Mouse (Mus musculus): ENCODE data around the gene Akap11. TPM values are rescaled to one million over a fixed set of nuclear protein-coding genes. Genes with fewer than 3 reads are reported as not detected.
"Not testable (repeated sequence)": the region's sequence is repeated elsewhere in the genome, so short reads cannot be mapped to it uniquely, and the experiment has no call there.

Gene Akap11
- polyA plus RNA-seq, 1 experiment from 2014 or later = 19.0 TPM

- no peaks in the 10 kb centered on the region for H3K4me1 ChIP-seq (ENCODE audit: control insufficient read depth, insufficient read depth, low read length)
- H3K36me3 ChIP-seq (ENCODE audit: control insufficient read depth, insufficient read depth, low read length) = no peaks in the 10 kb centered on the region
- H3K9me3 ChIP-seq (ENCODE audit: control insufficient read depth, low read depth, low read length) = no peaks in the 10 kb centered on the region
- H3K27me3 ChIP-seq (ENCODE audit: control insufficient read depth, insufficient read depth, low read length) = no peaks in the 10 kb centered on the region
- H3K9ac ChIP-seq (replicated peaks; ENCODE audit: low read depth, low read length) = no peak overlapping the region
- no peak overlapping the region for H3K4me3 ChIP-seq (ENCODE audit: low read depth, low read length)
- no peak overlapping the region for H3K27ac ChIP-seq (ENCODE audit: low read length)
- no peak overlapping the region for H3K4me2 ChIP-seq (replicated peaks; ENCODE audit: low read depth, low read length)
- 76% methylated on average over 4 of the region's 4 CpGs for WGBS
- no peak for ATAC-seq (ENCODE audit: insufficient number of reproducible peaks, insufficient read depth, low FRiP score, low read depth)
These were observed 25.5 kb upstream of the Akap11 start for GRCm38 (mm10) chr14:78562121-78562520.

DNA sequence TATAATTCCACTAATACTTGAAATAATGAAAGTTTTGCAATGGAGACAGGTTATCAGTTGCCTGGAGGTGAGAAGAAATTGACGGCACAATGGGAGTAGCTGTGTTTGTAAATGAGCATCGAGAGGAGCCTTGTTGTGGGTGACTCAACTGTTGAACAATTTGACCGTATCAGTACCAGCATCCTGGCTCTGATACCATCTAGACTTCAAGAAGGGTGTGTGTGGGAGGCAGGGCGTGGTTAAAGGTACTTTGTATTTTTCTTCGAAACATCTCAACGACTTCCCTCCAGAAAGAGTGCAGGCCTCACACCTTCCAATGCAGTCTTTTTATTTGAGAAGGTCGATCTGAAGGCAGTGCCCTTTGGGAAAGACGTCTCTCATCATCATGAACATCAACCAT is 22.4 kb upstream of the Akap11 start:
- Histone ChIP-seq H3K9ac (replicated peaks; ENCODE audit: low read depth, low read length) (no peak overlapping the region), H3K27ac (ENCODE audit: low read length) (no peak overlapping the region), H3K4me2 (replicated peaks; ENCODE audit: low read depth, low read length) (no peak overlapping the region), H3K36me3 (ENCODE audit: control insufficient read depth, insufficient read depth, low read length) (no peaks in the 10 kb centered on the region), H3K27me3 (ENCODE audit: control insufficient read depth, insufficient read depth, low read length) (no peaks in the 10 kb centered on the region), H3K4me1 (ENCODE audit: control insufficient read depth, insufficient read depth, low read length) (no peaks in the 10 kb centered on the region), H3K4me3 (ENCODE audit: low read depth, low read length) (no peak overlapping the region), H3K9me3 (ENCODE audit: control insufficient read depth, low read depth, low read length) (no peaks in the 10 kb centered on the region)
- no peak for ATAC-seq (ENCODE audit: insufficient number of reproducible peaks, insufficient read depth, low FRiP score, low read depth)
- 85% methylated on average over 8 of the region's 8 CpGs for WGBS

DNA sequence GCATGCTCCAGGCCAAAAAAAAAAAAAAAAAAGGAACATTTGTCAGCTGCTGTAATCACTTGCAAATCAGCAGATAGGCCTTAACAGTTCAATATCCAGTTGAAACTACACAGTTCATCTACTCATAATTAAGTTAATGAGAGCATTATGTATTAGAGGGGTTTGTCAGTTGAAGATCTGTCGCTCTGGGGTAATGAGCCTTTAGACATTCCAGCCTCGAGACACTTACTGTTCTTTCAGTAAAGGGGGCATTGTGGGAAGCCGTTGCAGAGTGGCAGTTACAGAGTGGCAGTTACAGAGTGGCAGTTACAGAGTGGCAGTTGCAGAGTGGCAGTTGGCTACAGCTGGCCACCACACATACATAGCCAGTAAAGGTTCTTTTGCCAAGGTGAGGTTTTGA is 18.2 kb upstream of the Akap11 start:
- 86% methylated on average over 3 of the region's 3 CpGs for WGBS
- H3K36me3 ChIP-seq (ENCODE audit: control insufficient read depth, insufficient read depth, low read length); H3K27me3 ChIP-seq (ENCODE audit: control insufficient read depth, insufficient read depth, low read length); H3K9ac ChIP-seq (replicated peaks; ENCODE audit: low read depth, low read length); H3K27ac ChIP-seq (ENCODE audit: low read length); H3K9me3 ChIP-seq (ENCODE audit: control insufficient read depth, low read depth, low read length); ATAC-seq (ENCODE audit: insufficient number of reproducible peaks, insufficient read depth, low FRiP score, low read depth); H3K4me3 ChIP-seq (ENCODE audit: low read depth, low read length); H3K4me1 ChIP-seq (ENCODE audit: control insufficient read depth, insufficient read depth, low read length); H3K4me2 ChIP-seq (replicated peaks; ENCODE audit: low read depth, low read length): not testable (repeated sequence)

DNA sequence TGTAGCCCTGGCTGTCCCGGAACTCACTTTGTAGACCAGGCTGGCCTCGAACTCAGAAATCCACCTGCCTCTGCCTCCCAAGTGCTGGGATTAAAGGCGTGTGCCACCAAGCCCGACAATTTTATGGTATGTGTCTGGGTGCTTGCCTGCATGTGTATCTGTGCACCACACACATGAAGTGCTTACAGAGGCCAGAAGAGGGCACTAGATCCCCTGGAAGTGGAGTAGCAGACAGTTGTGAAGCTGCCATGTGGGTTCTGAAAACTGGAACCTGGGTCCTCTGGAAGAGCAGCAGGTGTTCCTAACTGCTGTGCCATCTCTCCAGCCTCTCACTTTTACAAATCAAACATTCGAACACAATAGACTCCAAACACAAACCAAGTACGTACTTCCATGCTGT is 17.1 kb upstream of the Akap11 start:
- H3K36me3 ChIP-seq (ENCODE audit: control insufficient read depth, insufficient read depth, low read length) = no peaks in the 10 kb centered on the region
- no peak for ATAC-seq (ENCODE audit: insufficient number of reproducible peaks, insufficient read depth, low FRiP score, low read depth)
- no peak overlapping the region for H3K9ac ChIP-seq (replicated peaks; ENCODE audit: low read depth, low read length)
- no peaks in the 10 kb centered on the region for H3K27me3 ChIP-seq (ENCODE audit: control insufficient read depth, insufficient read depth, low read length)
- WGBS = 94% methylated on average over 6 of the region's 6 CpGs
- H3K4me2 ChIP-seq (replicated peaks; ENCODE audit: low read depth, low read length) = no peak overlapping the region
- no peak overlapping the region for H3K4me3 ChIP-seq (ENCODE audit: low read depth, low read length)
- no peaks in the 10 kb centered on the region for H3K9me3 ChIP-seq (ENCODE audit: control insufficient read depth, low read depth, low read length)
- no peak overlapping the region for H3K27ac ChIP-seq (ENCODE audit: low read length)
- H3K4me1 ChIP-seq (ENCODE audit: control insufficient read depth, insufficient read depth, low read length) = no peaks in the 10 kb centered on the region

GRCm38 (mm10) chr14:78548807-78549206 is 12.2 kb upstream of the Akap11 start:
- Histone ChIP-seq H3K4me1 (ENCODE audit: control insufficient read depth, insufficient read depth, low read length) (no peaks in the 10 kb centered on the region), H3K9me3 (ENCODE audit: control insufficient read depth, low read depth, low read length) (no peaks in the 10 kb centered on the region), H3K4me2 (replicated peaks; ENCODE audit: low read depth, low read length) (no peak overlapping the region), H3K36me3 (ENCODE audit: control insufficient read depth, insufficient read depth, low read length) (no peaks in the 10 kb centered on the region), H3K27ac (ENCODE audit: low read length) (no peak overlapping the region), H3K4me3 (ENCODE audit: low read depth, low read length) (no peak overlapping the region), H3K9ac (replicated peaks; ENCODE audit: low read depth, low read length) (no peak overlapping the region), H3K27me3 (ENCODE audit: control insufficient read depth, insufficient read depth, low read length) (no peaks in the 10 kb centered on the region)
- WGBS = 50% methylated on average over 6 of the region's 6 CpGs
- ATAC-seq (ENCODE audit: insufficient number of reproducible peaks, insufficient read depth, low FRiP score, low read depth) = no peak

GRCm38 (mm10) chr14:78541319-78541718 is 4.7 kb upstream of the Akap11 start:
- Histone ChIP-seq H3K9ac (replicated peaks; ENCODE audit: low read depth, low read length) (no peak overlapping the region), H3K4me3 (ENCODE audit: low read depth, low read length) (no peak overlapping the region), H3K4me2 (replicated peaks; ENCODE audit: low read depth, low read length) (no peak overlapping the region), H3K4me1 (ENCODE audit: control insufficient read depth, insufficient read depth, low read length) (0 out of 2 replicates have a peak, but pooled peaks cover 6% of the 10 kb centered on the region), H3K27me3 (ENCODE audit: control insufficient read depth, insufficient read depth, low read length) (no peaks in the 10 kb centered on the region), H3K36me3 (ENCODE audit: control insufficient read depth, insufficient read depth, low read length) (no peaks in the 10 kb centered on the region), H3K27ac (ENCODE audit: low read length) (no peak overlapping the region), H3K9me3 (ENCODE audit: control insufficient read depth, low read depth, low read length) (no peaks in the 10 kb centered on the region)
- ATAC-seq (ENCODE audit: insufficient number of reproducible peaks, insufficient read depth, low FRiP score, low read depth) = no peak
- 68% methylated on average over 3 of the region's 3 CpGs for WGBS

DNA sequence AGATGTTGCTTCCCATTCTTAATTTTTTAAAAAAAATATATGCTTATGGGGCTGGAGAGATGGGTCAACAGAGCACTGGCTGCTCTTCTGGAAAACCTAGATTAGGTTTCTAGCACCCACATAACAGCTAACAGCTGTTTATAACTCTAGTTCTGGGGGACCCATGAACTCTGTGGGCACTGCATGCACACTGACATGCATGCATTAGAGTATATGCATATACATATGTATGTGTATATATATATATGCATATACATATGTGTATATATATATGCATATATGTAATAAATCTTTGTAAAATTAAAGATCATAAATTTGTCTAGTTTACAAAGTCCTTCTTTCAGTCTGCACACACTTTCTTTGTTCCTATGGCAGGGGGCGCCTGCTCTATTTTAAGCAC is 3.2 kb upstream of the Akap11 start:
- Histone ChIP-seq H3K4me1 (ENCODE audit: control insufficient read depth, insufficient read depth, low read length) (0 out of 2 replicates have a peak, but pooled peaks cover 6% of the 10 kb centered on the region), H3K4me2 (replicated peaks; ENCODE audit: low read depth, low read length) (no peak overlapping the region), H3K9ac (replicated peaks; ENCODE audit: low read depth, low read length) (no peak overlapping the region), H3K27ac (ENCODE audit: low read length) (no peak overlapping the region), H3K36me3 (ENCODE audit: control insufficient read depth, insufficient read depth, low read length) (no peaks in the 10 kb centered on the region), H3K4me3 (ENCODE audit: low read depth, low read length) (no peak overlapping the region), H3K27me3 (ENCODE audit: control insufficient read depth, insufficient read depth, low read length) (no peaks in the 10 kb centered on the region), H3K9me3 (ENCODE audit: control insufficient read depth, low read depth, low read length) (no peaks in the 10 kb centered on the region)
- WGBS = 84% methylated on average over 1 of the region's 1 CpGs
- no peak for ATAC-seq (ENCODE audit: insufficient number of reproducible peaks, insufficient read depth, low FRiP score, low read depth)

DNA sequence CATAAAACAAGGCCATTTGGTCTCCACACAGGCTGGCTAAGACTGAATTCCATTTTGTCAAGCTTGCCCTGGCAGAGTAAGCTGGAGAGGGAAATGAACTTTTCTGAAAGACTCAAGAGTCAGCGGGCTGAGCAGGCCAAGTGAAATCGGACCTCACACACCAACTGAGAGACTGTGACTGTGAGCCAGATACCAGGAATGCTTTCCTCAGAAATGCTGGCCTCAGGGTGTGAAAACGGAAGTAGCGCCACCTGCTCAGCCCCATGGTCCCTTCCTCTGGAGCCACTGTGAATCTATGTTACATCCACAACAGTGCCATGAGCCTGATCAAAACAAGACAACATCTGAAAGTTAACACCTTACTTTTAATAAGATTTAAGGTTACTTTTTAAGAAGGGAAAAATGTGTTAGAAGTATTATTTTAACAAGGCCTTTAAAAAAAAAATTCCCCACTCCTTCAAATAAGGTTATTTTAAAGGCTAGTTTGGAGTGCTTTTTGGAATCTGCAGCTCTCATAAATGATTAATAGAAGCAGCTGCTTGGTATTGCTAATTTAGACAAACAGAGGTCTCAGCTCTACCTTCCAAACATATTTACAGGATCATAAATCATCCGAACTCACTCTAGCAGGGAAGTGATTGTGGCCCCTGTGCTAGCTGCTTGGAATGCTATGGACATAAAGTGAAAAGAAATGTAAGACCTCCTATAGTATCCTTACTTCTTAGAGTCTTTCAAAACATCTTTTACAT is 2.1 kb upstream of the Akap11 start:
- Histone ChIP-seq H3K9ac (replicated peaks; ENCODE audit: low read depth, low read length) (no peak overlapping the region), H3K27ac (ENCODE audit: low read length) (peak overlapping the region; percentile 34; the same call in 1 of the 2 replicates), H3K4me2 (replicated peaks; ENCODE audit: low read depth, low read length) (no peak overlapping the region), H3K36me3 (ENCODE audit: control insufficient read depth, insufficient read depth, low read length) (no peaks in the 10 kb centered on the region), H3K4me3 (ENCODE audit: low read depth, low read length) (no peak overlapping the region), H3K9me3 (ENCODE audit: control insufficient read depth, low read depth, low read length) (no peaks in the 10 kb centered on the region), H3K4me1 (ENCODE audit: control insufficient read depth, insufficient read depth, low read length) (0 out of 2 replicates have a peak, but pooled peaks cover 6% of the 10 kb centered on the region), H3K27me3 (ENCODE audit: control insufficient read depth, insufficient read depth, low read length) (no peaks in the 10 kb centered on the region)
- WGBS = 31% methylated on average over 5 of the region's 5 CpGs
- ATAC-seq (ENCODE audit: insufficient number of reproducible peaks, insufficient read depth, low FRiP score, low read depth) = no peak

DNA sequence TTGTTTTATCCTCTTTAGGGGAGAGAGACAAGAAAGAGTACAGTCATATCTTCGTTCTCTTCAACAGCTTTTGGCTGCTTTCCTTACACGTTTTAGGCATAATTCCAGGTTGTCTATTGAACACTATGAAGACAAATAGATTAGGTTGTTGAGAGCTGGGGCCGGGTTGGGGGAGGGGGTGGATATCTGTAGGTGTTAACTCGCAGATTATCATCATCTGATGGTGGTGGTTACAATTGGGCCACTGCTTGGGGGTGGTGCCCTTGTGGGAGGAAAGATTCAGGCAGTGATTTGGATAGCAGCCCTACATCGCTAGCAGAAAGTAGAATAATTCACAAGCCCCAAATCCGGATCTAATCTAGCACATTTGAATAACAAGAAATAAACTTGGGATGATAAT is 943 bp upstream of the Akap11 start:
- H3K9ac ChIP-seq (replicated peaks; ENCODE audit: low read depth, low read length) = no peak overlapping the region
- ATAC-seq (ENCODE audit: insufficient number of reproducible peaks, insufficient read depth, low FRiP score, low read depth) = no peak
- H3K27me3 ChIP-seq (ENCODE audit: control insufficient read depth, insufficient read depth, low read length) = no peaks in the 10 kb centered on the region
- no peaks in the 10 kb centered on the region for H3K36me3 ChIP-seq (ENCODE audit: control insufficient read depth, insufficient read depth, low read length)
- 0 out of 2 replicates have a peak, but pooled peaks cover 6% of the 10 kb centered on the region for H3K4me1 ChIP-seq (ENCODE audit: control insufficient read depth, insufficient read depth, low read length)
- H3K9me3 ChIP-seq (ENCODE audit: control insufficient read depth, low read depth, low read length) = no peaks in the 10 kb centered on the region
- H3K4me3 ChIP-seq (ENCODE audit: low read depth, low read length) = peak overlapping the region; percentile 75; the same call in 1 of the 2 replicates
- peak overlapping the region; percentile 60; the same call in 1 of the 2 replicates for H3K4me2 ChIP-seq (replicated peaks; ENCODE audit: low read depth, low read length)
- H3K27ac ChIP-seq (ENCODE audit: low read length) = peak overlapping the region; percentile 74; the same call in 1 of the 2 replicates
- WGBS = 35% methylated on average over 6 of the region's 6 CpGs
